Mouse (Mus musculus) hindbrain, embryonic 16.5 days (tissue): ENCODE data around the gene Tnfsf8. TPM values are rescaled to one million over a fixed set of nuclear protein-coding genes. Genes with fewer than 3 reads are reported as not detected.

ENCODE experiments used
- ATAC-seq: fragments of 200-750 bp; cut with Nextera tagmentation; 2 replicates; pipeline ENCODE4 v1.8.0; 2017; ENCODE audit warnings: moderate TSS enrichment, moderate library complexity
- H3K27ac ChIP-seq: fragments of 300-500 bp; sonication (generic); 2 replicates; pipeline ENCODE4 v1.5.1; 2014; ENCODE audit warnings: low read depth, mild to moderate bottlenecking, control low read depth, low read length, moderate library complexity
- H3K27me3 ChIP-seq: fragments of 300-500 bp; sonication (generic); replicated peaks from 2 replicates; pipeline ENCODE4 v1.6.1; 2014; ENCODE audit warnings: low read length; ENCODE audit not compliant: control insufficient read depth, insufficient read depth
- H3K36me3 ChIP-seq: fragments of 300-500 bp; sonication (generic); 2 replicates; pipeline ENCODE4 v1.6.1; 2014; ENCODE audit warnings: mild to moderate bottlenecking, low read length, moderate library complexity, mixed read lengths; ENCODE audit not compliant: control insufficient read depth, insufficient read depth
- H3K4me1 ChIP-seq: fragments of 300-500 bp; sonication (generic); 2 replicates; pipeline ENCODE4 v1.6.1; 2014; ENCODE audit warnings: low read depth, low read length; ENCODE audit not compliant: control insufficient read depth, insufficient read depth
- H3K4me2 ChIP-seq: fragments of 300-500 bp; sonication (generic); 2 replicates; pipeline ENCODE4 v1.6.1; 2014; ENCODE audit warnings: mild to moderate bottlenecking, low read length, control low read depth, moderate library complexity
- H3K4me3 ChIP-seq: fragments of 300-500 bp; sonication (generic); 2 replicates; pipeline ENCODE4 v1.5.1; 2014; ENCODE audit warnings: mild to moderate bottlenecking, low read length, control low read depth, moderate library complexity
- H3K9ac ChIP-seq: fragments of 300-500 bp; sonication (generic); 2 replicates; pipeline ENCODE4 v1.6.1; 2014; ENCODE audit warnings: low read depth, mild to moderate bottlenecking, control low read depth, low read length, moderate library complexity
- H3K9me3 ChIP-seq: fragments of 300-500 bp; sonication (generic); 2 replicates; pipeline ENCODE4 v1.6.1; 2014; ENCODE audit warnings: mild to moderate bottlenecking, low read length, moderate library complexity; ENCODE audit not compliant: control insufficient read depth
- WGBS: fragments of 180-500 bp; shearing (Covaris S2); extraction: QIAGEN DNeasy Blood & Tissue Kit; methylation state at CpG from one replicate; pipeline ENCODE4 v1.1.7; 2014; 5-methylcytosine and 5-hydroxymethylcytosine counted together
- polyA plus RNA-seq: library from polyadenylated mRNA; unstranded; fragments of >200 nt; fragmentation: Nextera tagmentation; extraction: Ambion mirVana; gene quantifications from 2 replicates; pipeline ENCODE4 v1.2.1, GENCODE M21; 2015

The Tnfsf8 gene
- polyA plus RNA-seq, 1 experiment from 2014 or later = 0.10 TPM

DNA sequence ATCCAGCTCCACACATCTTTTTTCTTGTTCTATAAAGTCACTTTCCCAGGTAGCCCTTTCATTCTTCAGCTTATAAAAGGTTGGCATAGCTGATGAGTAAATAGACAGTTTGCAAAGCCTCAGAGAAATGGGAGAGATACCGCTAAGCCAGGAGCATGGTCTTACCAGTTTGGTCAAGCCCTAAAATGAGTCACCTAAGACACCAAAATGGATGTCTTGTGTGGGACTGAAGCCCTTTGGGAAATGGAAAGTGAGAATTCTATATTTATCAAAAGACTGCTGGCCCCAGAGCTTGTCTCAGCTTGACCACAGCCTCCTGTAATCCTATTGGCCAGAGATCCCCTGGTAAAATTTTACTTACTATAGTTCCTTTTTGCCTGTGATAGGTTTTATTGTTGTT is 9.5 kb upstream of the Tnfsf8 start:
- Histone ChIP-seq H3K4me3 (no peak overlapping the region), H3K4me1 (no peaks in the 10 kb centered on the region), H3K36me3 (no peaks in the 10 kb centered on the region), H3K4me2 (no peak overlapping the region), H3K27me3 (no peaks in the 10 kb centered on the region), H3K9ac (no peak overlapping the region), H3K9me3 (no peaks in the 10 kb centered on the region), H3K27ac (no peak overlapping the region)
- WGBS = 93% methylated on average over 1 of the region's 1 CpGs
- no peak for ATAC-seq

- ATAC-seq = no peak
- 77% methylated on average over 2 of the region's 2 CpGs for WGBS
- Histone ChIP-seq H3K9me3 (no peaks in the 10 kb centered on the region), H3K4me2 (no peak overlapping the region), H3K4me3 (no peak overlapping the region), H3K27ac (no peak overlapping the region), H3K27me3 (no peaks in the 10 kb centered on the region), H3K36me3 (no peaks in the 10 kb centered on the region), H3K4me1 (no peaks in the 10 kb centered on the region), H3K9ac (no peak overlapping the region)
Observed at GRCm38 (mm10) chr4:63868770-63869169, 7.6 kb upstream of the Tnfsf8 start.

- 52% methylated on average over 3 of the region's 3 CpGs for WGBS
- no peaks in the 10 kb centered on the region for H3K9me3 ChIP-seq
Observed at GRCm38 (mm10) chr4:63862953-63863352, 1.8 kb upstream of the Tnfsf8 start.

DNA sequence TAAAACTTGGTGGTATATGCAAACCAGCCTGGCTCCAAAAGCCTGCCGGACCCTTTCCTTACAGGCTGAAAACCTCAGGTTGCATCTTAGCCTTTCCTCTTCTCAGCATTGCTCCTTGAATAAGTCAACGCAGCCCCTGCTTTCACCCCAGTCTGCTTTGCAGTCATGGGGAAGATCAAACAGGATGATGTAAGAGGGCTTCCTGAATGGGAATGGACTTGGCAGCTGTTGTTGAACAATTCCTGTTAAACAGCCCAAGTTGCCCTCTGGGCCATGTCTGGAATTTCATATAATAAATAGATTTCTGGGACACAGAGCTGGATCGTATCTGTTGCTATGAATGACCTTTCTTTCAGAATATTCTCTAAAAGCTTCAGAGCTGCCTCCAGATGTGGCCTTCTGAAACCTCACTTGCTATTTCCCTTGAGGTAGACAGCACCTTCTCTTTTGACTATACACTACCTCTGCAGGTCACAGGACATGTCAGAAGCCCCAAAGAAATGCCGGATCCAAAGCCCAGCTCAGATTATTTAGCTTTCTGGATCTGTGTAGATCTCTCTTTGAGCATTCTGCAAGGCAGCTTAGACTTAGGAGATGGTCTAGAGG is 1.0 kb upstream of the Tnfsf8 start:
- Histone ChIP-seq H3K4me2 (no peak overlapping the region), H3K27ac (no peak overlapping the region), H3K9me3 (no peaks in the 10 kb centered on the region), H3K27me3 (no peaks in the 10 kb centered on the region), H3K4me3 (no peak overlapping the region), H3K36me3 (no peaks in the 10 kb centered on the region), H3K9ac (no peak overlapping the region), H3K4me1 (no peaks in the 10 kb centered on the region)
- ATAC-seq = no peak
- 75% methylated on average over 4 of the region's 4 CpGs for WGBS

More at GRCm38 (mm10) chr4:63862953-63863352, 1.8 kb upstream of the Tnfsf8 start:
- Histone ChIP-seq H3K4me1 (no peaks in the 10 kb centered on the region), H3K4me2 (no peak overlapping the region), H3K36me3 (no peaks in the 10 kb centered on the region), H3K9ac (no peak overlapping the region), H3K27me3 (no peaks in the 10 kb centered on the region), H3K4me3 (no peak overlapping the region), H3K27ac (no peak overlapping the region)
- ATAC-seq = no peak

GRCm38 (mm10) chr4:63860236-63860635 is 911 bp downstream of the Tnfsf8 start:
- H3K9ac ChIP-seq = no peak overlapping the region
- H3K27me3 ChIP-seq = no peaks in the 10 kb centered on the region
- no peak for ATAC-seq
- no peaks in the 10 kb centered on the region for H3K4me1 ChIP-seq
- 88% methylated on average over 5 of the region's 5 CpGs for WGBS
- H3K27ac ChIP-seq = no peak overlapping the region
- no peaks in the 10 kb centered on the region for H3K36me3 ChIP-seq
- no peaks in the 10 kb centered on the region for H3K9me3 ChIP-seq
- H3K4me3 ChIP-seq = no peak overlapping the region
- H3K4me2 ChIP-seq = no peak overlapping the region

- no peaks in the 10 kb centered on the region for H3K27me3 ChIP-seq
- no peaks in the 10 kb centered on the region for H3K4me1 ChIP-seq
- WGBS = 81% methylated on average over 4 of the region's 4 CpGs
- no peak overlapping the region for H3K4me2 ChIP-seq
- H3K9ac ChIP-seq = no peak overlapping the region
- no peaks in the 10 kb centered on the region for H3K36me3 ChIP-seq
- ATAC-seq = no peak
- no peak overlapping the region for H3K27ac ChIP-seq
- no peaks in the 10 kb centered on the region for H3K9me3 ChIP-seq
- no peak overlapping the region for H3K4me3 ChIP-seq
Observed at GRCm38 (mm10) chr4:63859785-63860203, 1.4 kb downstream of the Tnfsf8 start.

- no peaks in the 10 kb centered on the region for H3K4me1 ChIP-seq
- 77% methylated on average over 7 of the region's 7 CpGs for WGBS
- ATAC-seq = no peak
Observed at GRCm38 (mm10) chr4:63858646-63859224, 2.4 kb downstream of the Tnfsf8 start.

DNA sequence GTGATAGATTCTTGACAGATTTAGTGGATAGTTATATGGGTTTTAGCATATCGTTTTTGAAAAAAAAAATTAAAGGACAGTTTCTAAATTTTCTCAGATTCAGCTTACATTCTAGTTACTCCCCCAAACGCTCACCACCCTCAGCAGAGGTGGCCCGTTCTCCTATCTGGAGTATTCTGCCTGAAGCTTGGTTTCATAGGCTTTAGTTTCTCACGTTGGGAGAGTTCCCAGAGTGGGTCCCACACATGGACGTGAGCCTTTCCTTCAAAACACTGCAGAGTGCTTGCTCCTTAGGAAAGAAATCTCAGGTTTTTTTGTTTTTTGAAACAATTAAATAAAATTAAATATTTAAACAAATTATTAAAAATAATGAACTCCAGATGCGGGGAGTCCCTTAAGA is 4.4 kb downstream of the Tnfsf8 start:
- no peak overlapping the region for H3K4me2 ChIP-seq
- no peaks in the 10 kb centered on the region for H3K36me3 ChIP-seq
- no peaks in the 10 kb centered on the region for H3K27me3 ChIP-seq
- no peak overlapping the region for H3K4me3 ChIP-seq
- H3K27ac ChIP-seq = no peak overlapping the region
- H3K9me3 ChIP-seq = no peaks in the 10 kb centered on the region
- WGBS = 90% methylated on average over 6 of the region's 6 CpGs
- no peak for ATAC-seq
- no peak overlapping the region for H3K9ac ChIP-seq
- H3K4me1 ChIP-seq = no peaks in the 10 kb centered on the region

More at GRCm38 (mm10) chr4:63858646-63859224, 2.4 kb downstream of the Tnfsf8 start:
- Histone ChIP-seq H3K4me3 (no peak overlapping the region), H3K9ac (no peak overlapping the region), H3K27me3 (no peaks in the 10 kb centered on the region), H3K36me3 (no peaks in the 10 kb centered on the region), H3K4me2 (no peak overlapping the region), H3K9me3 (no peaks in the 10 kb centered on the region), H3K27ac (no peak overlapping the region)

DNA sequence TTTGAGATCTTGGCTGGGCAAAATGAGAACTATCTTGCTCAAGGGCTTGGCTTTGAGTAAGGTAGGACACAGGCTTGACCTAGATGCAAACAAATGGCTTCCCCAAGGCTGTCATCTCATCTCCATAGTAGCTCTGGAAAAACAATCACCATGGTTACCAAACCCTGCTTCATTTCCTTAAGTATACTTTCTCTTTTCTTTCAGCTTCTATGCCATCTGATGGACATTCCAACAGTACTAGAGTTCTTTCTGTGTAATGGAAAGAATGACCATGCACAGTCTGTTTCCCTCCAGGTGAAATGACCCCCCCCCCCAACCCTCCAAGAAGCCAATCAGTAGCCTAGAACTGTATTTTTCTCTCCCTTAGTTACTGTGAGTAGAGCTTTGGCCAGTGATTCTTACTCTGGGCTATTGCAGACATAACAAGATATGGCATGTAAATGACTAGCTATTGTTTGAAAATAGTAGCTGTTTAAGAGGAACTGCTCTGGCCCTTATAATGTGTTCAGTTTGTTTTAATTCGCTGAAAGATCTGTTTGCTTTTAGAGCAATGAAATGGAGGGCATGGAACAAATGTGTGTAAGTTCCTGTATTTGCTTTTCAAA is 7.3 kb downstream of the Tnfsf8 start:
- H3K4me3 ChIP-seq = no peak overlapping the region
- no peak overlapping the region for H3K9ac ChIP-seq
- no peaks in the 10 kb centered on the region for H3K4me1 ChIP-seq
- H3K27ac ChIP-seq = no peak overlapping the region
- no peaks in the 10 kb centered on the region for H3K36me3 ChIP-seq
- H3K4me2 ChIP-seq = no peak overlapping the region
- H3K9me3 ChIP-seq = no peaks in the 10 kb centered on the region
- ATAC-seq = no peak
- WGBS = 88% methylated on average over 1 of the region's 1 CpGs
- H3K27me3 ChIP-seq = no peaks in the 10 kb centered on the region
